Mouse (Mus musculus) limb, embryonic 12.5 days (tissue): ENCODE data around the gene Kat2a. TPM values are rescaled to one million over a fixed set of nuclear protein-coding genes. Genes with fewer than 3 reads are reported as not detected.

Experiments
- ATAC-seq: fragments of 200-750 bp; cut with Nextera tagmentation; 2 replicates; pipeline ENCODE4 v1.8.0; 2017; ENCODE audit warnings: low read depth, moderate TSS enrichment; ENCODE audit not compliant: insufficient number of reproducible peaks, insufficient read depth, low FRiP score, low TSS enrichment
- H3K27ac ChIP-seq: fragments of 300-500 bp; sonication (generic); 2 replicates; pipeline ENCODE4 v1.5.1; 2016; ENCODE audit warnings: mild to moderate bottlenecking, moderate library complexity
- H3K27me3 ChIP-seq: fragments of 300-500 bp; sonication (generic); 2 replicates; pipeline ENCODE4 v1.6.1; 2016; ENCODE audit warnings: mild to moderate bottlenecking, moderate library complexity
- H3K36me3 ChIP-seq: fragments of 300-500 bp; sonication (generic); 2 replicates; pipeline ENCODE4 v1.6.1; 2016; ENCODE audit warnings: mild to moderate bottlenecking, moderate library complexity
- H3K4me1 ChIP-seq: fragments of 300-500 bp; sonication (generic); replicated peaks from 2 replicates; pipeline ENCODE4 v1.6.1; 2016
- H3K4me2 ChIP-seq: fragments of 300-500 bp; sonication (generic); 2 replicates; pipeline ENCODE4 v1.6.1; 2016; ENCODE audit warnings: mild to moderate bottlenecking, moderate library complexity
- H3K4me3 ChIP-seq: fragments of 300-500 bp; sonication (generic); replicated peaks from 2 replicates; pipeline ENCODE4 v1.5.1; 2016; ENCODE audit warnings: mild to moderate bottlenecking
- H3K9ac ChIP-seq: fragments of 300-500 bp; sonication (generic); replicated peaks from 2 replicates; pipeline ENCODE4 v1.6.1; 2016; ENCODE audit warnings: mild to moderate bottlenecking, moderate library complexity
- H3K9me3 ChIP-seq: fragments of 300-500 bp; sonication (generic); 2 replicates; pipeline ENCODE4 v1.6.1; 2016; ENCODE audit warnings: mild to moderate bottlenecking, moderate library complexity
- WGBS: fragments of 180-500 bp; shearing (Covaris S2); methylation state at CpG from one replicate; pipeline ENCODE4 v1.1.7; 2016; 5-methylcytosine and 5-hydroxymethylcytosine counted together
- polyA plus RNA-seq: library from polyadenylated mRNA; unstranded; fragments of >200 nt; fragmentation: Nextera tagmentation; extraction: Ambion mirVana; gene quantifications from 2 replicates; pipeline ENCODE4 v1.2.1, GENCODE M21; 2016

Kat2a gene
- polyA plus RNA-seq, 1 experiment from 2014 or later, result 64.0 TPM

DNA sequence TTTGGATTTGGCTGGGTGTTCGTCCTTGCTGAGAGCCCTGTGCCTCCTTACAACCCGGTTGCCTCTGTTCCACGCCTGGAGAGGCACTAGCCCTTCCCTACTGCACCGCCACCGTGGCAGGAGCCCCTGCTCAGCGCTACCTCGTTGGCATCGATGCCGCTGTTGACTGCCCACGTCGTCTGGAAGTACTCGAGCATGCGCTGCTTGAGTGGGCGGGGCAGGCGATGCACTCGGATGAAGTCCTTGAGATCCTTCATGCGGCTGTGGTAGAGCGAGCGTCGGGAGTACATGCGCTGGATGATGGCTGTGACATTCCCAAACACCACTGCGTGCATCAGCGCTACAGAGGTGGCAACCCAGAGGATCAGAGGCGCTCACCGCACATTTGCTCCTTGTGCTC lies 37.2 kb upstream of the Kat2a start:
- Histone ChIP-seq H3K27ac (no peak overlapping the region), H3K4me3 (no peak overlapping the region), H3K4me1 (no peaks in the 10 kb centered on the region), H3K27me3 (peaks cover 76% of the 10 kb centered on the region), H3K4me2 (no peak overlapping the region), H3K9me3 (no peaks in the 10 kb centered on the region), H3K36me3 (no peaks in the 10 kb centered on the region), H3K9ac (no peak overlapping the region)
- no peak for ATAC-seq
- 40% methylated on average over 25 of the region's 25 CpGs for WGBS

GRCm38 (mm10) chr11:100748620-100749019 lies 36.4 kb upstream of the Kat2a start:
- H3K27ac ChIP-seq, result no peak overlapping the region
- no peak overlapping the region for H3K9ac ChIP-seq
- H3K4me1 ChIP-seq, result no peaks in the 10 kb centered on the region
- ATAC-seq, result no peak
- H3K4me2 ChIP-seq, result no peak overlapping the region
- 82% methylated on average over 4 of the region's 4 CpGs for WGBS
- H3K27me3 ChIP-seq, result peaks cover 73% of the 10 kb centered on the region
- no peaks in the 10 kb centered on the region for H3K9me3 ChIP-seq
- H3K36me3 ChIP-seq, result no peaks in the 10 kb centered on the region
- H3K4me3 ChIP-seq, result no peak overlapping the region

- no peak for ATAC-seq
Measured at GRCm38 (mm10) chr11:100747114-100747513, 34.8 kb upstream of the Kat2a start.

GRCm38 (mm10) chr11:100746546-100746945 lies 34.3 kb upstream of the Kat2a start:
- Histone ChIP-seq H3K4me3 (no peak overlapping the region), H3K4me2 (no peak overlapping the region), H3K36me3 (no peaks in the 10 kb centered on the region), H3K27me3 (peaks cover 55% of the 10 kb centered on the region), H3K9ac (no peak overlapping the region), H3K9me3 (no peaks in the 10 kb centered on the region), H3K27ac (no peak overlapping the region), H3K4me1 (no peaks in the 10 kb centered on the region)
- 86% methylated on average over 10 of the region's 10 CpGs for WGBS
- no peak for ATAC-seq

More at GRCm38 (mm10) chr11:100747114-100747513, 34.8 kb upstream of the Kat2a start:
- no peak overlapping the region for H3K9ac ChIP-seq
- H3K9me3 ChIP-seq, result no peaks in the 10 kb centered on the region
- no peak overlapping the region for H3K4me2 ChIP-seq
- H3K27me3 ChIP-seq, result peaks cover 60% of the 10 kb centered on the region
- no peaks in the 10 kb centered on the region for H3K36me3 ChIP-seq
- H3K4me1 ChIP-seq, result no peaks in the 10 kb centered on the region
- no peak overlapping the region for H3K4me3 ChIP-seq
- WGBS, result 72% methylated on average over 5 of the region's 5 CpGs
- H3K27ac ChIP-seq, result no peak overlapping the region

- Histone ChIP-seq H3K4me1 (no peaks in the 10 kb centered on the region), H3K27ac (no peak overlapping the region), H3K36me3 (no peaks in the 10 kb centered on the region), H3K4me2 (no peak overlapping the region), H3K4me3 (no peak overlapping the region), H3K9me3 (no peaks in the 10 kb centered on the region), H3K27me3 (peaks cover 49% of the 10 kb centered on the region), H3K9ac (no peak overlapping the region; the same call in 1 of the 2 replicates)
- ATAC-seq, result no peak
- WGBS, result 18% methylated on average over 6 of the region's 6 CpGs
Measured at GRCm38 (mm10) chr11:100745085-100745484, 32.8 kb upstream of the Kat2a start.

DNA sequence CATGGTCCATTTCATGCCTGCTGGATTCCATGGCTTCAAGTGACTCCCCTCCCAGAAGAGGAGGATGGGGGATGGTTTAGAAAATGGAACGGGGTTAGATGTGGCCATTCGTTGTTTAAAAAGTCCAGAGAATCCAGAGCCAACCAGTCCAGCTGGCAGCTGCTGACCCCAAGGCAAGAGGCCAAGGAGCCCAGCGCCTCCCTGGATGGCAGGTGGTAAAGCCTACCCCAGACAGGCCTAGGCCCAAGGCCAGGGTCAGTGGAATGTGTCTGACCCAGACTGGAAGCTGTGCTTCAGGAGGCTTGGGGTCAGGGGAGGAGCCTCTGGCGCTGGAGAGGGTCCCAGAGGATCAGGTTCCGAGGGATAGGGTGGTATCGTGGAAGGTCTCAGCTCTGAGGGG lies 29.1 kb upstream of the Kat2a start:
- ATAC-seq, result no peak
- WGBS, result 67% methylated on average over 6 of the region's 6 CpGs
- Histone ChIP-seq H3K9me3 (no peaks in the 10 kb centered on the region), H3K27ac (no peak overlapping the region), H3K4me1 (peaks cover 10% of the 10 kb centered on the region), H3K4me3 (no peak overlapping the region), H3K36me3 (no peaks in the 10 kb centered on the region), H3K4me2 (no peak overlapping the region), H3K27me3 (peaks cover 17% of the 10 kb centered on the region), H3K9ac (no peak overlapping the region)

DNA sequence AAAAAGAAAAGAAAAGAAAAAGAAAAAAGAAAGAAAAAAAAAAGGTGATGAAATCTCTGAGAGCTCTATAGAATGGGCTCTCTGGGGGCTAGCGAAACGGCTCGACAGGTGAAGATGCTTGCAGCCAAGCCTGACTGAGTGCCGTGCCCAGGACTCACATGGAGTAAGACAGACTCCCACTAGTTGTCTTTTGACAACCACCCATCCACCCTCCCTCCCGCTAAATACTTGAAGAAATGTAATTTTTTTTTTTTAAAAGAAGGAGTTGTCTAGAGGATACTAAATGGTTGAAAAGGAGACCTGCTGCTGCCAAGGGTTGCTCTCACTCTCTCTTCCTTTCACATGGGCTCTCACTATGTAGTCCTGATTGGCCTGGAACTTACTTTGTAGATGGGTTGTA lies 26.5 kb upstream of the Kat2a start:
- 0 out of 2 replicates have a peak, but pooled peaks have one; percentile 32 for ATAC-seq
- WGBS, result 27% methylated on average over 5 of the region's 5 CpGs

DNA sequence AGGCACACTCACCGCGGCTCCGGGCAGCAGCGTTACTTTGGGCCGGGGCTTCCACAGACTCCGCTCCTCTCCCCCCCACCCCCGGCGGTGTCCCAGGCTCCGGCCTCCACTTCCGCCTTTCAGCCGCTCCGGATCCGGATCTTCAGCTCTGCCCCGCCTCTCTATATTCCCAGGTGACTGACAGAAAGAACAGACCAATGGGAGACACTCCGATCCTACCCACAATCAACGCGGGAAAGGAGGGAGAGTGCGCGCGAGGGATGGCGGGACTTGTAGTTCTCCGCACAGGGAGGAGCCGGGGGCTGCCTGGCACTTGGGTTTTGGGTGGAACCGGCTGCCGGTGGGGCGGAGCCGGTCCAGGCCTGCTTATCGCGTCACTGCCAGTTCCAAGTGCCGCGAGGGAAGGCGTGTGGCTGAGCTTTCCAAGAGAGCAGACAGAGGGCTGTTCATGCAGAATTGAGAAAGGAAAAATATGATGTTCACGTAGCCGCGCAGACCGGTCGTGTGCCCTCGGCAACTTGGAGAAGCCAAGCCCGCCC lies 25.9 kb upstream of the Kat2a start, which contains the start of gene Rab5c:
Rab5c (minus strand) TSS at position 150 of the 539 bp plus-strand sequence.
- Histone ChIP-seq H3K27me3 (peaks cover 6% of the 10 kb centered on the region), H3K4me1 (peaks cover 10% of the 10 kb centered on the region), H3K9me3 (no peaks in the 10 kb centered on the region), H3K9ac (peak within 1 kb of the TSS; percentile 92), H3K4me2 (peak within 1 kb of the TSS; percentile 92), H3K36me3 (peaks cover 11% of the 10 kb centered on the region), H3K27ac (peak within 1 kb of the TSS; percentile 66; the same call in 1 of the 2 replicates), H3K4me3 (peak within 1 kb of the TSS; percentile 94)
- peak; percentile 98 for ATAC-seq
- WGBS, result under 1% methylated on average over 39 of the region's 39 CpGs

More for the DNA sequence above, 26.5 kb upstream of the Kat2a start:
- peaks cover 10% of the 10 kb centered on the region for H3K4me1 ChIP-seq
- no peaks in the 10 kb centered on the region for H3K9me3 ChIP-seq
- H3K9ac ChIP-seq, result 0 out of 2 replicates have a peak overlapping the region, but pooled peaks have one; percentile 45
- H3K27ac ChIP-seq, result no peak overlapping the region
- peak overlapping the region; percentile 92 for H3K4me2 ChIP-seq
- peaks cover 6% of the 10 kb centered on the region for H3K27me3 ChIP-seq
- peak overlapping the region; percentile 94 for H3K4me3 ChIP-seq
- H3K36me3 ChIP-seq, result peaks cover 8% of the 10 kb centered on the region; the same call in 1 of the 2 replicates

GRCm38 (mm10) chr11:100737105-100737733 lies 25.0 kb upstream of the Kat2a start:
- peak overlapping the region; percentile 92 for H3K4me2 ChIP-seq
- peak overlapping the region; percentile 92 for H3K9ac ChIP-seq
- WGBS, result 2% methylated on average over 13 of the region's 13 CpGs
- peaks cover 6% of the 10 kb centered on the region for H3K27me3 ChIP-seq
- H3K4me3 ChIP-seq, result peak overlapping the region; percentile 94
- H3K36me3 ChIP-seq, result peaks cover 16% of the 10 kb centered on the region
- H3K4me1 ChIP-seq, result peaks cover 10% of the 10 kb centered on the region
- no peak overlapping the region for H3K27ac ChIP-seq
- no peaks in the 10 kb centered on the region for H3K9me3 ChIP-seq
- no peak for ATAC-seq

DNA sequence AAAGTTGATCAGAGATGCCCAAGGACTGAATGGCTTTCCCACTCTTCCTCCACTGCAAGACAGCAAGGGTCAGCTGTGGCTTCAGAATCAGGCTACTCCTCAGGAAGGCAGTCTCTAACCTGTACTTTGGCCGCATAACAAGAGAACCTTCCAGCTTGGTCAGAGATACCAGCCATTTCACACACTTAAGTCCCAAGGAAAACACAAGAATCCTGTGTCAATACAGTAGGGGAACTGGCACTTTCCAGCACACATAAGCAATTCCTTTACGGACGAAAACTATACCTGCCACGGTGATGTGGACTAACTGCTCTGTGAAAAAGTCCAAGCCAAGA lies 24.4 kb upstream of the Kat2a start:
- Histone ChIP-seq H3K4me2 (peak overlapping the region; percentile 92), H3K9me3 (no peaks in the 10 kb centered on the region), H3K27ac (no peak overlapping the region), H3K4me1 (peaks cover 10% of the 10 kb centered on the region), H3K4me3 (peak overlapping the region; percentile 94), H3K27me3 (peaks cover 6% of the 10 kb centered on the region), H3K36me3 (peaks cover 16% of the 10 kb centered on the region), H3K9ac (peak overlapping the region; percentile 92; the same call in 1 of the 2 replicates)
- 81% methylated on average over 4 of the region's 4 CpGs for WGBS
- ATAC-seq, result no peak

DNA sequence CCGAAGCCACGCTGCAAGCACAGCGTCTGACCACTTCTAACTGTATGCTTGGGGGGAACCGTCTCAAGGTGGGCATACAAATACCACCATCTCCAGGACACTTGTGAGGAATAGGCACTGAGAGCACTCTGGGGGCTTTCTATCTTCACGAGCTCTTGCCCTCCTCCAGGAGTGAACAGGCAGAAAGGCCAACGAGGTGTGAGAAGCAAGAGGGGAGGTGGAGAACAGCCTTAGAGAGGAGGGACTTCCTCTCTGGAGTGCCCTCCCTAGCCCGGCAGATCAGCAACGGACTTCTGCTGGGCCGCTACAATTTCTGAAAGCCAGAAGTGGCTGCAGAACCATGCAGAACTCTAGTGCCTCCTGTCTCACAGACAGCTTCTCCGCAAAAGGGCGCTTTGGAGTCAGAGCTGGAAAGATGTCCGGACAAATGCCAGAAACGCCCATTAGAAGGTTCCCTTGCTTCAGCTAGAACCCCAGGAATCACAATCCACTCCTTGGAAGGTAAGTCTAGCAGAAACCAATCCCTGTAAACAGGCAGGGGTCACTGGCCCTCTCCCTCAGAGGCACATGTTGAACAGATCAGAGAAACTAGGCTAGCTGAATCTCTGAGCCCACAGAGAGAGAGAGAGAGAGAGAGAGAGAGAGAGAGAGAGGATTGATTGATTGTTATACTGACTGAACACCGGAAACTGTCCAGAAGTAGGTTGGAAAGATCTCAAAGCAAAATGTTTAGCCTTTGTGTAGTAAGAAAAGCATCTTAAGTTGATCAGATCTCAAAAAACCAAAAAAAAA lies 23.9 kb upstream of the Kat2a start:
- Histone ChIP-seq H3K4me2 (peak overlapping the region; percentile 92), H3K9me3 (no peaks in the 10 kb centered on the region), H3K27me3 (peaks cover 6% of the 10 kb centered on the region), H3K4me3 (0 out of 2 replicates have a peak overlapping the region, but pooled peaks have one; percentile 94), H3K36me3 (peaks cover 16% of the 10 kb centered on the region), H3K9ac (peak overlapping the region; percentile 92), H3K27ac (no peak overlapping the region), H3K4me1 (peaks cover 10% of the 10 kb centered on the region)
- WGBS, result 81% methylated on average over 14 of the region's 14 CpGs
- no peak for ATAC-seq
